Mouse (Mus musculus) neural tube, embryonic 14.5 days (tissue): ENCODE results near the gene Krtap28-13. TPM values are rescaled to one million over a fixed set of nuclear protein-coding genes. Genes with fewer than 3 reads are reported as not detected.

Experiments used
- ATAC-seq: fragments of 200-750 bp; cut with Nextera tagmentation; 2 replicates; pipeline ENCODE4 v1.8.0; 2017; ENCODE audit warnings: low read depth, mild to moderate bottlenecking, moderate TSS enrichment, moderate library complexity
- H3K27ac ChIP-seq: fragments of 300-500 bp; sonication (generic); 2 replicates; pipeline ENCODE4 v1.5.1; 2014; ENCODE audit warnings: low read depth, mild to moderate bottlenecking, control low read depth, low read length, moderate library complexity, mixed read lengths
- H3K27me3 ChIP-seq: fragments of 300-500 bp; sonication (generic); 2 replicates; pipeline ENCODE4 v1.6.1; 2014; ENCODE audit warnings: low read length; ENCODE audit not compliant: control insufficient read depth, insufficient read depth
- H3K36me3 ChIP-seq: fragments of 300-500 bp; sonication (generic); 2 replicates; pipeline ENCODE4 v1.6.1; 2014; ENCODE audit warnings: low read length, mixed read lengths; ENCODE audit not compliant: control insufficient read depth, insufficient read depth
- H3K4me1 ChIP-seq: fragments of 300-500 bp; sonication (generic); 2 replicates; pipeline ENCODE4 v1.6.1; 2014; ENCODE audit warnings: low read length; ENCODE audit not compliant: control insufficient read depth, insufficient read depth
- H3K4me2 ChIP-seq: fragments of 300-500 bp; sonication (generic); 2 replicates; pipeline ENCODE4 v1.6.1; 2014; ENCODE audit warnings: mild to moderate bottlenecking, low read depth, low read length, control low read depth
- H3K4me3 ChIP-seq: fragments of 300-500 bp; sonication (generic); 2 replicates; pipeline ENCODE4 v1.5.1; 2014; ENCODE audit warnings: low read depth, low read length, control low read depth, mixed read lengths
- H3K9ac ChIP-seq: fragments of 300-500 bp; sonication (generic); replicated peaks from 2 replicates; pipeline ENCODE4 v1.6.1; 2014; ENCODE audit warnings: low read depth, mild to moderate bottlenecking, control low read depth, low read length, mixed read lengths
- H3K9me3 ChIP-seq: fragments of 300-500 bp; sonication (generic); 2 replicates; pipeline ENCODE4 v1.6.1; 2016; ENCODE audit warnings: low read length; ENCODE audit not compliant: control insufficient read depth
- WGBS: fragments of 180-500 bp; shearing (Covaris S2); extraction: QIAGEN DNeasy Blood & Tissue Kit; methylation state at CpG from one replicate; pipeline ENCODE4 v1.1.7; 2014; 5-methylcytosine and 5-hydroxymethylcytosine counted together
- polyA plus RNA-seq: library from polyadenylated mRNA; unstranded; fragments of >200 nt; fragmentation: Nextera tagmentation; extraction: Ambion mirVana; gene quantifications from 2 replicates; pipeline ENCODE4 v1.2.1, GENCODE M21; 2014

Krtap28-13 gene
- polyA plus RNA-seq, 1 experiment from 2014 or later = not detected

- Histone ChIP-seq H3K9ac (no peak overlapping the region), H3K27ac (no peak overlapping the region), H3K9me3 (no peaks in the 10 kb centered on the region; the same call in 1 of the 2 replicates), H3K4me1 (no peaks in the 10 kb centered on the region), H3K4me3 (no peak overlapping the region), H3K27me3 (no peaks in the 10 kb centered on the region), H3K36me3 (no peaks in the 10 kb centered on the region), H3K4me2 (no peak overlapping the region)
- WGBS = 88% methylated on average over 5 of the region's 5 CpGs
- ATAC-seq = no peak
These were observed 46.8 kb downstream of the Krtap28-13 start for GRCm38 (mm10) chr1:83107410-83107978.

- H3K36me3 ChIP-seq = no peaks in the 10 kb centered on the region
- no peak for ATAC-seq
These were observed 50.3 kb downstream of the Krtap28-13 start for GRCm38 (mm10) chr1:83110992-83111391.

More at GRCm38 (mm10) chr1:83110992-83111391, 50.3 kb downstream of the Krtap28-13 start:
- no peaks in the 10 kb centered on the region for H3K9me3 ChIP-seq
- no peaks in the 10 kb centered on the region for H3K27me3 ChIP-seq
- no peaks in the 10 kb centered on the region for H3K4me1 ChIP-seq
- no peak overlapping the region for H3K4me3 ChIP-seq
- no peak overlapping the region for H3K4me2 ChIP-seq
- no peak overlapping the region for H3K9ac ChIP-seq
- H3K27ac ChIP-seq = no peak overlapping the region

Other genes starting within 250 kb of the Krtap28-13 start
- 39.5 and 45.9 TPM in 2 replicates for gene Agfg1, start 221.4 kb upstream of the Krtap28-13 start, polyA plus RNA-seq
- not detected in 2 replicates for gene A030005L19Rik, start 147.6 kb upstream of the Krtap28-13 start, polyA plus RNA-seq
- gene A030014E15Rik, start 136.0 kb upstream of the Krtap28-13 start, polyA plus RNA-seq = not detected in 2 replicates
- gene Gm6217, start 129.5 kb upstream of the Krtap28-13 start, polyA plus RNA-seq = not detected in 2 replicates
- gene A030003K21Rik, start 117.5 kb upstream of the Krtap28-13 start, polyA plus RNA-seq = not detected in 2 replicates
- gene Gm7544, start 104.9 kb upstream of the Krtap28-13 start, polyA plus RNA-seq = not detected in 2 replicates
- not detected in 2 replicates for gene Gm47955, start 100.6 kb upstream of the Krtap28-13 start, polyA plus RNA-seq
- not detected in 2 replicates for gene Gm47959, start 60.4 kb upstream of the Krtap28-13 start, polyA plus RNA-seq
- 0.66 and 0.85 TPM in 2 replicates for gene Slc19a3, start 22.5 kb upstream of the Krtap28-13 start, polyA plus RNA-seq
- gene Krtap28-10, start 18.4 kb upstream of the Krtap28-13 start, polyA plus RNA-seq = not detected in 2 replicates
- not detected in 2 replicates for gene Gm47969, start 16.0 kb upstream of the Krtap28-13 start, polyA plus RNA-seq
- gene A030005K14Rik, start 1.6 kb upstream of the Krtap28-13 start, polyA plus RNA-seq = not detected in 2 replicates
- not detected in 2 replicates for gene Ccl20, start 55.8 kb downstream of the Krtap28-13 start, polyA plus RNA-seq
- gene Daw1, start 98.8 kb downstream of the Krtap28-13 start, polyA plus RNA-seq = 0.73 and 1.6 TPM in 2 replicates